Mouse (Mus musculus) intestine, embryonic 16.5 days (tissue): ENCODE results near the gene Dnttip2. TPM values are rescaled to one million over a fixed set of nuclear protein-coding genes. Genes with fewer than 3 reads are reported as not detected.

Experiments
- ATAC-seq: fragments of 200-750 bp; cut with Nextera tagmentation; 2 replicates; pipeline ENCODE4 v1.8.0; 2017; ENCODE audit warnings: moderate TSS enrichment, moderate library complexity
- H3K27ac ChIP-seq: fragments of 300-500 bp; sonication (generic); 2 replicates; pipeline ENCODE4 v1.5.1; 2014; ENCODE audit warnings: mild to moderate bottlenecking, low read length
- H3K27me3 ChIP-seq: fragments of 300-500 bp; sonication (generic); replicated peaks from 2 replicates; pipeline ENCODE4 v1.6.1; 2014; ENCODE audit warnings: low read length, control low read depth, mixed read lengths; ENCODE audit not compliant: control insufficient read depth, insufficient read depth
- H3K36me3 ChIP-seq: fragments of 300-500 bp; sonication (generic); 2 replicates; pipeline ENCODE4 v1.6.1; 2014; ENCODE audit warnings: low read length, control low read depth; ENCODE audit not compliant: control insufficient read depth, insufficient read depth
- H3K4me1 ChIP-seq: fragments of 300-500 bp; sonication (generic); 2 replicates; pipeline ENCODE4 v1.6.1; 2014; ENCODE audit warnings: low read length, control low read depth, mixed read lengths; ENCODE audit not compliant: control insufficient read depth, insufficient read depth
- H3K4me2 ChIP-seq: fragments of 300-500 bp; sonication (generic); 2 replicates; pipeline ENCODE4 v1.6.1; 2014; ENCODE audit warnings: low read depth, low read length, control low read depth
- H3K4me3 ChIP-seq: fragments of 300-500 bp; sonication (generic); 2 replicates; pipeline ENCODE4 v1.5.1; 2014; ENCODE audit warnings: mild to moderate bottlenecking, low read length
- H3K9ac ChIP-seq: fragments of 300-500 bp; sonication (generic); 2 replicates; pipeline ENCODE4 v1.6.1; 2014; ENCODE audit warnings: low read depth, low read length
- H3K9me3 ChIP-seq: fragments of 300-500 bp; sonication (generic); 2 replicates; pipeline ENCODE4 v1.6.1; 2016; ENCODE audit warnings: low read length, control low read depth; ENCODE audit not compliant: control insufficient read depth
- WGBS: fragments of 180-500 bp; shearing (Covaris S2); extraction: QIAGEN DNeasy Blood & Tissue Kit; methylation state at CpG from one replicate; pipeline ENCODE4 v1.1.7; 2014; 5-methylcytosine and 5-hydroxymethylcytosine counted together
- polyA plus RNA-seq: library from polyadenylated mRNA; unstranded; fragments of >200 nt; fragmentation: Nextera tagmentation; extraction: Ambion mirVana; gene quantifications from 2 replicates; pipeline ENCODE4 v1.2.1, GENCODE M21; 2015

The Dnttip2 gene
- polyA plus RNA-seq, 1 experiment from 2014 or later, result 69.2 TPM

GRCm38 (mm10) chr3:122316621-122317020 lies 42.4 kb downstream of the Dnttip2 start:
- no peaks in the 10 kb centered on the region for H3K36me3 ChIP-seq
- no peaks in the 10 kb centered on the region for H3K27me3 ChIP-seq
- no peak overlapping the region for H3K4me3 ChIP-seq
- 24% methylated on average over 11 of the region's 11 CpGs for whole genome bisulfite sequencing
- peaks cover 5% of the 10 kb centered on the region; the same call in 1 of the 2 replicates for H3K4me1 ChIP-seq
- peak overlapping the region; percentile 20; the same call in 1 of the 2 replicates for H3K4me2 ChIP-seq
- no peaks in the 10 kb centered on the region for H3K9me3 ChIP-seq
- H3K9ac ChIP-seq, result peak overlapping the region; percentile 20; the same call in 1 of the 2 replicates
- no peak for ATAC-seq
- H3K27ac ChIP-seq, result no peak overlapping the region

- 86% methylated on average over 6 of the region's 6 CpGs for WGBS
Observed at GRCm38 (mm10) chr3:122317339-122317738, 43.2 kb downstream of the Dnttip2 start.

GRCm38 (mm10) chr3:122322226-122322625 lies 48.0 kb downstream of the Dnttip2 start:
- no peaks in the 10 kb centered on the region for H3K9me3 ChIP-seq
- ATAC-seq, result no peak
- H3K27ac ChIP-seq, result no peak overlapping the region
- H3K36me3 ChIP-seq, result no peaks in the 10 kb centered on the region
- WGBS, result 50% methylated on average over 9 of the region's 9 CpGs
- H3K9ac ChIP-seq, result no peak overlapping the region
- no peaks in the 10 kb centered on the region for H3K27me3 ChIP-seq
- H3K4me3 ChIP-seq, result no peak overlapping the region
- H3K4me1 ChIP-seq, result 0 out of 2 replicates have a peak, but pooled peaks cover 3% of the 10 kb centered on the region
- no peak overlapping the region for H3K4me2 ChIP-seq

More at GRCm38 (mm10) chr3:122317339-122317738, 43.2 kb downstream of the Dnttip2 start:
- Histone ChIP-seq H3K4me1 (peaks cover 5% of the 10 kb centered on the region; the same call in 1 of the 2 replicates), H3K9me3 (no peaks in the 10 kb centered on the region), H3K27me3 (no peaks in the 10 kb centered on the region), H3K27ac (no peak overlapping the region), H3K36me3 (no peaks in the 10 kb centered on the region), H3K4me2 (no peak overlapping the region), H3K4me3 (no peak overlapping the region), H3K9ac (no peak overlapping the region)
- no peak for ATAC-seq

GRCm38 (mm10) chr3:122323841-122324240 lies 49.7 kb downstream of the Dnttip2 start:
- WGBS, result 81% methylated on average over 6 of the region's 6 CpGs
- H3K4me2 ChIP-seq, result no peak overlapping the region
- H3K4me3 ChIP-seq, result no peak overlapping the region
- ATAC-seq, result no peak
- no peaks in the 10 kb centered on the region for H3K27me3 ChIP-seq
- 0 out of 2 replicates have a peak, but pooled peaks cover 3% of the 10 kb centered on the region for H3K4me1 ChIP-seq
- no peaks in the 10 kb centered on the region for H3K9me3 ChIP-seq
- no peaks in the 10 kb centered on the region for H3K36me3 ChIP-seq
- H3K27ac ChIP-seq, result no peak overlapping the region
- no peak overlapping the region for H3K9ac ChIP-seq

- peak; percentile 58; the same call in 1 of the 2 replicates for ATAC-seq
- 89% methylated on average over 3 of the region's 3 CpGs for WGBS
- H3K27ac ChIP-seq, result no peak overlapping the region
Observed at GRCm38 (mm10) chr3:122324528-122324927, 50.3 kb downstream of the Dnttip2 start.

GRCm38 (mm10) chr3:122330484-122330883 lies 56.3 kb downstream of the Dnttip2 start:
- H3K9ac ChIP-seq, result no peak overlapping the region
- no peaks in the 10 kb centered on the region for H3K9me3 ChIP-seq
- H3K36me3 ChIP-seq, result no peaks in the 10 kb centered on the region
- no peaks in the 10 kb centered on the region for H3K27me3 ChIP-seq
- no peak overlapping the region for H3K4me2 ChIP-seq
- H3K27ac ChIP-seq, result no peak overlapping the region
- peak; percentile 62 for ATAC-seq
- peaks cover 8% of the 10 kb centered on the region for H3K4me1 ChIP-seq
- H3K4me3 ChIP-seq, result no peak overlapping the region
- 54% methylated on average over 12 of the region's 12 CpGs for WGBS

More at GRCm38 (mm10) chr3:122324528-122324927, 50.3 kb downstream of the Dnttip2 start:
- Histone ChIP-seq H3K27me3 (no peaks in the 10 kb centered on the region), H3K4me2 (no peak overlapping the region), H3K9me3 (no peaks in the 10 kb centered on the region), H3K9ac (no peak overlapping the region), H3K4me1 (0 out of 2 replicates have a peak, but pooled peaks cover 3% of the 10 kb centered on the region), H3K36me3 (no peaks in the 10 kb centered on the region), H3K4me3 (no peak overlapping the region)

GRCm38 (mm10) chr3:122333493-122333892 lies 59.3 kb downstream of the Dnttip2 start:
- WGBS, result 66% methylated on average over 4 of the region's 4 CpGs
- Histone ChIP-seq H3K4me2 (no peak overlapping the region), H3K27ac (no peak overlapping the region), H3K36me3 (no peaks in the 10 kb centered on the region), H3K27me3 (no peaks in the 10 kb centered on the region), H3K9ac (no peak overlapping the region), H3K9me3 (no peaks in the 10 kb centered on the region), H3K4me1 (peaks cover 8% of the 10 kb centered on the region), H3K4me3 (no peak overlapping the region)
- ATAC-seq, result no peak

- Histone ChIP-seq H3K27ac (no peak overlapping the region), H3K4me1 (peaks cover 8% of the 10 kb centered on the region), H3K4me2 (no peak overlapping the region), H3K9ac (no peak overlapping the region), H3K9me3 (no peaks in the 10 kb centered on the region), H3K27me3 (no peaks in the 10 kb centered on the region), H3K4me3 (no peak overlapping the region), H3K36me3 (no peaks in the 10 kb centered on the region)
- WGBS, result 54% methylated on average over 7 of the region's 7 CpGs
- ATAC-seq, result no peak
Observed at GRCm38 (mm10) chr3:122333902-122334301, 59.7 kb downstream of the Dnttip2 start.

GRCm38 (mm10) chr3:122334375-122334774 lies 60.2 kb downstream of the Dnttip2 start:
- peaks cover 8% of the 10 kb centered on the region for H3K4me1 ChIP-seq
- WGBS, result 37% methylated on average over 7 of the region's 7 CpGs
- no peaks in the 10 kb centered on the region for H3K36me3 ChIP-seq
- H3K4me2 ChIP-seq, result no peak overlapping the region
- no peaks in the 10 kb centered on the region for H3K9me3 ChIP-seq
- no peak for ATAC-seq
- no peak overlapping the region for H3K27ac ChIP-seq
- H3K4me3 ChIP-seq, result no peak overlapping the region
- H3K27me3 ChIP-seq, result no peaks in the 10 kb centered on the region
- H3K9ac ChIP-seq, result no peak overlapping the region
